Mouse (Mus musculus): Measurements from ENCODE around the gene Apba1.

The Apba1 gene

DNA sequence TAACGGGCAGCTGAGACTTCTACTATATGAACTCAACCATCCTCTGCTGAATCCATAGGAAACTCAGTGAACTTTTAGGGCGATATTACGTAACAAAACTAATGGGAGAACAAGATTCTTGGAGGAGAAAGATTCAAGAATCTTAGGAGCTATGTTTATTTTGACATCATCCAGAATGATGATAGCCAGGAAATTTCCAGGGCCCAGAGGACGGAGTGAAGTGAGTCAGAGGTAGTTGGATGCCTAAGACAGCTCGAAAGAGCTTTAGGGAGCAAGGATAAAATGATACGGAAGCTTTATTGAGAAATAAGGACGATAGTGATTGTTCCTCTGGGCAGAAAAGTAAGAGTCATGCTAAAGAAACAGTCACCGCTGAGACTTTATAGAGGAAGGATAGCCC is 67.6 kb downstream of the Apba1 start:
- no peak for TF ChIP-seq GATA4 (IDR thresholded peaks at IDR 0.05; ENCODE audit: insufficient replicate concordance, low read length)

DNA sequence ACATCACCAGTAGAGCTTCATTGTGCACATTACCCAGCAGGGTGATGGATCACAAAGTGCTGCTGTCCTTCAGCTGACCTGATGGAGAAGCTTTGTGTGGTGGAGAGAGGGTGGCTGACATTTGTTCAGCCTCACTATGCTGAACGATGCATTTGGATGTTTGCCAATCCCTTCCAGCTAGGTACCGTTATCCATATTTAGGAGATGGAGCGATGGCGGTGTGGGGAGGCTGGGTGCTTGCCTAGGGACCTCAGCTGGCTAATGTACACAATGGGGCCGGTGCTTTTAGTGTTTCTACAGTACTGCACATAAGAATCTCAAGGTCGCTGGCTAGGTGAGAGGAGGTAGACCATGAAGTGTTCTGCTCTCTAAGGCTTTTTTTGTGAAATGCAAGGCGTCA is 72.1 kb downstream of the Apba1 start:
- TF ChIP-seq GATA4 (IDR thresholded peaks at IDR 0.05; ENCODE audit: insufficient replicate concordance, low read length) = no peak

DNA sequence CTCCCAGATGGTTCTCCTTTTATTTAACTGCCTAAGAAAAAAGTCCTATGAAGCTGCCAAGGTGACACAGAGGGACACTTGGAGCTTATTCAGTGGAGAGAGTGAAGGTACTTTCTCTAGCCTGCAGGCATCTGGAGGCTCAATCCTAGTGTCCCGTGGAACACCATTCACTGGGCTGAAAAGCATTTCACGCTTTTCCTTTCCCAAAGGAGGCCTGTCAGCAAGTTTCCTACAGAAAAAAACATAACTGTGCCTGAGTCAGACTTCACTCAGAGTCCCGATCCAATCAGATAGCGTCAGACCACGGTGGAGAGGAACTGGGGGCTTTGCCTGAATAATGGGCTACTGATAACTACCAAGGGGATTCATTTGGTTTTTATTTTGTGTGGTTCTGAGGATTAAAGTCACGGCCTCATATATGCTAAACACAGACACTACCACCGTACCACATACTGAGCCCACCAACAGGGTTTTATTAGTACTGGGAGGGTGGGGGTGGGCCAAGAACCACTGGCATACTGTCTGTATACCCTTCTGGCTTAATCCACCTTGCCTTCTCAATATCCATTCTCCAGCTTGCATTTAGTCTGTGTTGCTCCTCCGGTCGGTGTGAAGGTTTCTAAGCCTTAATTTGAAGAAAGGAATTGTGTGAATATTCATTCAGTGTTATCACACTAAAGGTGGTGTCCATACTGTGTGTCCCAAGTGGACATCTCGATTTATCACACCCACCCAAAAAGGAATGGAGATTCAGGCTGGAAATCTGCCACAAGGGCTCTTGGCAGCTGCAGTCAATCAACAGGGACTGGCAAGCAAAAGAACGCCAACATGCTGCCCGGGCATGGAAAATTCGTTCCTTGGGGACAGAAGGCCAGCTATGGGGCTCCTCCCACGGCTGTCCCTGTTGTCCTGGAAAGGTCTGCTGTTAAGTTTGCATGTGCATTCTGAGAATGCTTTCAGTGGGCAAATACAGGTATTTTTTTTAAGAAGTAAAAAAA is 75.3 kb downstream of the Apba1 start:
- no peak for TF ChIP-seq GATA4 (IDR thresholded peaks at IDR 0.05; ENCODE audit: insufficient replicate concordance, low read length)

DNA sequence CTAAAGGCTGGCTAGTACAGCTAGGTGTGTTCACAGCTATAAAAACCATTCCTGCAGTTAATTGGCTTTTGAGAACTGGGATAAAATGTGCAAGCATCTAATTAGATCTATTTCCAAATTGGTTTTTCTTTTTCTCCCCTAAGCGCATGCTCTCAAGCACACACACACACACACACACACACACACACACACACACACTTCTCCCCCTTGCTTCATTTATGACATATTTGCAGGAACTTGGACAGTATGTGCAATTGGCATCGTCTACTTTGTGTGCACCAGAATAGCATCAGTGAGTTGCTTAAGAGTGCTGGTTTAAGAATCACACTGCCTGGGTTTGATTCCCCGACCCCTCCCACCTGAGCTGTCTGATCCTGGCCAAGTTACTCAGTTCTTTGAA is 76.0 kb downstream of the Apba1 start:
- no peak for TF ChIP-seq GATA4 (IDR thresholded peaks at IDR 0.05; ENCODE audit: insufficient replicate concordance, low read length)

DNA sequence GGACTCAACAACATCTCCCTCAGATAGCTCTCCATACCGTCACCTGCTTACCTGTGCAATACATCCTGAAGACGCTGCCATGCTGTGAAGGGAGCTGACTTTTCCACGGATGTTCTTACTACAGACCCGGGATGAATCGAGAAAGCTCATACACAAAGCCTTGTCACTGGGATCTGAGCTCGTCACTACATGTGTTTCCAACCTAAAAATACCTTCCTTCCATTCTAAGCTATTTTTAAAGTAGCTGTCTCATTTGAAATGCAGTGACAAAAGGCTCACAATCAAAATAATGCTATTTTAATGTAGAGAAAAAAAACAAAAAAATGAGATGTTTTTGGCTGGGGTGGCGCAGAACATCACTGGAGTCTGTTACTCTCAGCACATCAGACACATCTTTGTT is 97.1 kb downstream of the Apba1 start:
- TF ChIP-seq GATA4 (IDR thresholded peaks at IDR 0.05; ENCODE audit: insufficient replicate concordance, low read length) = no peak

DNA sequence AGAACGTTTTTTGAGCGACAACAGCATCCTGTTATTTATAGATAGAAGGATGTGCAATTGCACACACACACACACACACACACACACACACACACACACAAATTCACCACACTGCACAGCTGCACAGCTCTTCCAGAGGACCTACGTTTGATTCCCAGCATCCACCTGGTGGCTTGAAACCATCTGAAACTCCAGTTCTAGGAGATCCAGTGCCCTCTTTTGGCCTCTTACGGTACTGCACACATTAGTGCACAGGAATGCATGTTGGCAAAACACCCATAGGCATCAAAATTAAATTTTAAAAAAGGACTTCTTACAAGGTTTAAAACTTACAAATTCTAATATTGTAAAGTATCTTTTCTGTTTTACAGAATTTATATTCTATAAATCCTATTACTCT is 99.4 kb downstream of the Apba1 start:
- no peak for TF ChIP-seq GATA4 (IDR thresholded peaks at IDR 0.05; ENCODE audit: insufficient replicate concordance, low read length)

DNA sequence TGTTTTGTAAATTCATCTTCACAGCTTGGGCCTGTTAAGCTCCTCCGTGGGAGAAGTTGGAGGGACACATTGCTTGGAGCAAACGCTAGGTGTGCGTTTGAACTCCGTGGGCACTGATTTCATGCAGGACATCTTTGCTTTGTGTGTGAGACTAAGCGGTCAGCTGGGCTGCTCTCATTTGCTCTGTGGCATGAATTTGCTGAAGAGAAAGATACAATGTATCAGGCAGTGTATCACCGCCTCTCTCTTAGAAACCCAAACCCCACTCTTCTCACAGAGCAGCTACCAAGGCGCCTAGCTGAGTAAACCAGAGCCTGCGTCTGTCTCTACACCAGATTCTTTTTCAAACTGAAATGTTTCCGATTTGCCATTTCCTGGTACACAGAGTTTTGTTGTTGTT is 100.1 kb downstream of the Apba1 start:
- no peak for TF ChIP-seq GATA4 (IDR thresholded peaks at IDR 0.05; ENCODE audit: insufficient replicate concordance, low read length)

DNA sequence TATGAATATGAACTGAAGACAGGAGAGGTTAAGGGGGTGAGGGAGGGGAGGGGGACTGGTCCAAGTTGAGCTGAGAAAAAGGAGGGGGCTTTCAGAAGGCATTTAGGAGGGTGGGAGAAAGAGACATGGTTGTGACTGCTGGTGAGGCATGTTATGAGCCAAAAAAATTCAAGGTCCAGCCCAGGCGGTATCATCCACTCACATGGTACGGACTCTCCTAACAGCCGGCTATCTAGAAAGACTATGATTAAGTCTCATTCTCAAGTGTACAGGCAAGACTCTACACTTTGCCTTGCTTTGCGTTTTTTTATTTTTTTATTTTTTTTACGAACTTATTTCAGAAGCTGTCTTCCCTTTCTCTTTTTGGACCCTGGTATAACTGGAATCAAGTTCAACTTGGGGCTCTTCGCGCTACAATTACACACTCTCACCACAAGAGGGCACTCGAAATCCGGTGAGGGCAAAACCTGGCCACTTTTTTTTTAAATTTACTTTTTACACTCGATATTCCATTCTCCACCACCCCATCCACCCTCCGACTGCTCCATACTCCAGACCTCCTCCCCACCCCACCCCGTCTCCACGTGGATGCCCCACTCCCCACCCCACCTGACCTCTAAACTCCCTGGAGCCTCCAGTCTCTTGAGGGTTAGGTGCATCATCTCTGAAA is 101.6 kb downstream of the Apba1 start:
- TF ChIP-seq GATA4 (IDR thresholded peaks at IDR 0.05; ENCODE audit: insufficient replicate concordance, low read length) = no peak

DNA sequence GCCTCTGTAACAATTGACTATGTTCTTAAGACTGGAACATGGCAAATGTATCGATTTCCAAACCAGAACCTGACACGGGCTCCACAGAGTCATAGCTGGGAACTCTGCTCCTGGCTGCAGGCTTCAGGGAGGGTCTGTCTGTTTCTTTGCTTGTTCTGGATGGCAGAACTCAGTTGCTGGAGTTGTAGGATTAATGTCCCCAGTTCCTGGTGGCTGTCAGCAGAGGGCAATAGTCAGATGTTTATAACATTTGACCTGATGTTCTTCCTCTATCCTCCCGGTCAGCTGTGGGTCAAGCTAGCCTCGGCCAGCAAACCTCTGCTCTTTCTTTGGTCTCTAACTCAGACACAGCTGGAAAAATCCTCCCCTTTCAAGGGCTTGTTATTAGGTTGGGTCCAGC is 104.0 kb downstream of the Apba1 start:
- TF ChIP-seq GATA4 (IDR thresholded peaks at IDR 0.05; ENCODE audit: insufficient replicate concordance, low read length) = no peak

DNA sequence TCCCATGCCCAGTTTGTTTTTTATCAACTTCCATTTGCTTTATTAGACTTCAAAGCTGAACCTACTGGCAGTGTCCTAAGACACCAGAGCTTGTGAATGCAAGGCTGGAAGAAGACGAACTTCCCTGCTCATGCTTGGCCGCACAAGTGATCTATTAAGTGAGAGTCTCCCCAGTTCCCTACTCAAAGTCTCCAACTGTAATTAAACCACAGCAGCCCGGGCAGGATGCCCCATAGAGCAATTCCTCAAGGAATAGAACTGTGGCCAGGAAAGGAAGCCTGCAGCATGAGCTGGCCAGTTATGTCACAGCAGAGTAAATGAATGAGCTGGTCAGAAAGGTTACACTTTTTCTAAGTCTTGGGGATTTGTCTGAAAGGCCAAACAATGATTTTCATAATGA is 105.3 kb downstream of the Apba1 start:
- TF ChIP-seq GATA4 (IDR thresholded peaks at IDR 0.05; ENCODE audit: insufficient replicate concordance, low read length) = no peak

DNA sequence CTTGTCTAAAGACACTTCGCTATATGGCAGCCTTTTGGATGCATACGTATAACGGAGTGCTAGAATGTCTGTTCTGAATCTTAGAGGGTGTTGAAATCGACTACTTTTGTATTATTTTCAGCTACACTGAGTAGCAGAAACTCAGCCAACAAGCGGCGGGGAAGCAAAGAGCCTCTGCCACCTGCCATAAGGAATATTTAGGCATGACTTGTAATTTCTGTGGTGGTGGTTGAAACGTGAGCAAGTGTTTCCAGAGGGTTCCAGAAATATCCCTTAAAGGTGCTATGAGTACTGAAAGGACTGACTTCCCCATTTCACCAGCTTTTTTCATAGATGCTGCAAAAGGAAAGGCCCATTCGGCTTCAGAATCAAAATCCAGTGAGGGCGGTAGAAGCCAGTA is 107.4 kb downstream of the Apba1 start:
- TF ChIP-seq GATA4 (IDR thresholded peaks at IDR 0.05; ENCODE audit: insufficient replicate concordance, low read length) = no peak

DNA sequence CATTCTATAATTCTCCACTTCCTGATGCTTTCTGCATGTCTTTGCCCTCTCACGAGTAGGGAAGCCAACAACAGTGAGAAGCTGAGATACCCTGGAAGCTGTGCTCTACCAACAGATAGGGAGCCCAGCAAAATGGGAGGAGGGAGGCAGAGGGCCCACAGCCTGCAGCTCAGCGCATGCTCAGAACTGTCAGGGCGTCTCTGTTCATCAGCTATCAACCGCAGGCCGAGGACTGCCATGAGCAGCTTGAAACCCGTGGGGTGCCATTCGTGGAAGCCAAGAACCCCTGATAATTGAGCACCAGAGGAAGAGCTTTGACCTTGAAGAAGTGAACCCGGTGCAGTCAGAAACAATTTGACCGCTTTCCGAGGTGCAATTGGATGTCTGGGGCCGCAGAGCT is 108.4 kb downstream of the Apba1 start:
- TF ChIP-seq GATA4 (IDR thresholded peaks at IDR 0.05; ENCODE audit: insufficient replicate concordance, low read length) = no peak

DNA sequence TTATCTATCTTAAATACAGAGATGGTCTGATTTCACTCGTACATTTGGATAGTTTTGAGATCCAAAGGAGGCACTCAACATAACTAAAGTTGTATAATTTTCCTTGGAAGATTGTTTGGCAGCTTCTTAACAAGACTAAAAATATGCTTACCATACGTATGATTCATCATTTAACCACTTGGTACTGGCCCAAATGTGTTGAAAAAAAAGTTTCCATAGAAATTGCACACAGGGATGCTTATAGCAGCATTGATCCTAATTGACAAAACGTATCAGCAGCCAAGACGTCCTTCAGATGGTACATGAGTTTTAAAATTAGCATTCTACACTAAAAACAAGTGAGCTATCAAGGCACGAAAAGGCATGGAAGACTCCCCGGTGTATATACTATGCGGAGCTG is 108.9 kb downstream of the Apba1 start:
- TF ChIP-seq GATA4 (IDR thresholded peaks at IDR 0.05; ENCODE audit: insufficient replicate concordance, low read length) = no peak

DNA sequence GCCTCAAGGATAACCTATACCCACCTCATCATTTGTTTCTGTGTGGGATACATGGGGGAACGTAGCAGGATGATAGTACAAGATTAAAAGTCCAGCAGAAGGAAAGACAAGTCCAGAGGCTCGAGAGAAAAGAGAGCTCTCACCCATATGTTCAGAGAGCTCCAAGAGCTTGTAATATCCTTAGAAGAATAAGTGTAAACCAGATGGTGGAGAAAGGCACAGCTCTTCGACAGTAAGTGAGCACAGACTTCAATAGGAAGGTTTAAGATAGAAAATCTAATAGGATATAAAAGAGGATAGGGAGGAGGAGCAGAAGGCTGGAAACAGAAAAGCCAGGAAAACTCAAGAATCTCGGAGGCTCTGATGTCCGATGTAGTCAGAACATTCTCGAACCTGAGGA is 115.8 kb downstream of the Apba1 start:
- TF ChIP-seq GATA4 (IDR thresholded peaks at IDR 0.05; ENCODE audit: insufficient replicate concordance, low read length) = no peak

DNA sequence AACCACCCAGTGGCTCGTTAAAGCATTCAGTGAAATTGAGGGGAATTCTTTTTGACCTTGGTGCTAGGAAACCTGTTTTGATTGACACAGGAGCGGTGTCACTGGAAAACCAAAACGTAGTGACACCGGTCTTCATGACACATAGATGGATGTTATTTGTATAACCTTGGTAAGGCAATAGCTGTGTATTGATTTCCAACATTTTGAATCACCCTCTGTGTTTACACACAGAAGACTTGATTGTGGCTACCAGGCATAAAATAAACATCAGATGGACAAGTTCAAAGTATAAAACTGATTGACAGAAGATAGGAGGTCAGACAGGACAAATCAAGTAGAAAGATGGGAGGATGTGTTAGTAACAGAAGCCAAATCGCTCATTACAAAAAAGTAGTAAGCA is 117.1 kb downstream of the Apba1 start:
- TF ChIP-seq GATA4 (IDR thresholded peaks at IDR 0.05; ENCODE audit: insufficient replicate concordance, low read length) = no peak

DNA sequence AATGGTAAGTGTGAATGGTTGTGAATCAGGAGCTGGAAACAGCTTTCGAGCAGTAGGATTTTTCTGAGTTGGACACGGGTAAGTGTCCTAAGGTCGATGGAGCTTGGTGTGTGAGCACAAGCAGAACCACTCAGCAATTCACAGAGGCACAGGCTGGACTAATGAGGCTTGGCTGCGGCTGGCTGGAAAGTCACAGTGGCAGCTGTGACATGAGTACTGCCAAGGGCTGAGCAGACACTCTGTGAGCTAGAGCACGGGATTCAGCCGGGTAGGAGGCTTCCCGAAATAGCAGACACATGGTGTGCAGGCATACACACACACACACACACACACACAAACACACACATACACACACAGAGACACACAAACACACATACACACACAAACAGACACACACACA is 121.2 kb downstream of the Apba1 start:
- TF ChIP-seq GATA4 (IDR thresholded peaks at IDR 0.05; ENCODE audit: insufficient replicate concordance, low read length) = no peak
